Mouse (Mus musculus): Measurements from ENCODE around the gene Meis2.

- TF ChIP-seq POLR2A (IDR thresholded peaks at IDR 0.05; ENCODE audit: borderline replicate concordance, extremely low read depth, insufficient read depth, insufficient read length, poor library complexity, severe bottlenecking) (no peak), CTCF (IDR thresholded peaks at IDR 0.05; ENCODE audit: borderline replicate concordance, extremely low read depth, insufficient read depth, insufficient read length) (no peak)
Measured at GRCm38 (mm10) chr2:116041683-116042262, 23.9 kb downstream of the Meis2 start.
